Mouse (Mus musculus): ENCODE data around the gene B230307C23Rik. TPM values are rescaled to one million over a fixed set of nuclear protein-coding genes. Genes with fewer than 3 reads are reported as not detected.
"Not testable (repeated sequence)": the region's sequence is repeated elsewhere in the genome, so short reads cannot be mapped to it uniquely, and the experiment has no call there.

Gene B230307C23Rik
- total RNA-seq (2015) (26.8 and 45.0 TPM in 2 replicates), total RNA-seq (2017) (66.4 and 152 TPM in 2 replicates)

DNA sequence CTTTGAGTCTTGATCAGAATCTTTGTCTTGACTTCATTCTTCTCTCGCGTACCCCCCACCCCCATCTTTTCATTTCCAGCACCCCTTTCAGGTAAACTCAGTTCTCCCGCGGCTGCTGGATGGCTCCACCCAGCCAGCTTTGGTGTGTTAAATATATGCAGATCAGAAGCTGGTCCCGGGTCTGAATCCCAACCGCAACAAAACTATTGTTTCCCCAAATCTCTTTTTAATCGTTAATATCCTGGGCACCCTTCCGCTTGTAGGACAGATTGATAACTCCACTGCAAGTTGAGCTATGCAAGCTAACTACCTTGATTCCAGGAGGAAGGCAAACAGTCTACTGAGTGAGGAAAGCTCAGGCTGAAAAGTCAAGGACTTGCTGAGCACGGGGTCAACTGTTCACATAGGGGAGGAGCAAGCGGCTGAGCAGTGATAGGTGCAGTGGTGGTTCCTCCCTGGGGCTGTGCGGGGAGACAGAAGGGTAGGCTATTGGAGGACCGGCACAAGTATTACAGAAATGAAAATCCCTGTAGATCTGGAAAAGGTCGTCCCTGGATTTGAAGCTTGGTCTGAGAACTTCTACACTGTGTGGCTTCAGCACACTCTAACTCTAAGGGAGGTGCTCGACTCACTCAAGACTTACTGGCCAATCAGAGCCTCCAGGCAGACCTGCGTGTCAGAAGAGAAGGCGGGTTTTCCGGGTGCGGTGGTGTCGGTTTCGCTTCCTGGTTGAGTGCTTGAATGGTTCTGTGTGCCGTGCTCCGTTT is at the start of gene B230307C23Rik:
TSS of gene B230307C23Rik (plus strand) at position 700 of the 767 bp plus-strand sequence.
- ATAC-seq (replicated peaks; ENCODE audit: poor library complexity) = peak; percentile 91

DNA sequence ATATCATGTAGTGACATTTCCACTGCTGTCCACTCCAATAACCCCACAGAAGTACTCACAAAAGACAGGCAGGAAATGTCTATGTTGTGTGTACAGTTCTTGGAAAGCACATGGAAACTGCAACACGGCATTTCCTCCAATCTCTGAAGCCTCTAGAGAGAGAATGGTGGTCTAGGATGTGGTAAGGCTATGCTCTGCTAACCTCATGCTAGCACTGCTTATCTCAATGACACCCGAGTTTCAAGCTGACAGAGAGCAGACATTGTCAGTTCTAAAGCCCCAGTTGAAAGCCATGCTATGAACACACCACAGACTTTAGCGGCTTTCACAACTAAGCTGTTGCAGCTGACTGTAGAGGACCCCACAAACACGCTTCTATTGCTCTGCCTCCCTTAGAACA is 48.3 kb upstream of the B230307C23Rik start:
- no peak; the same call in 1 of the 2 replicates for ATAC-seq (replicated peaks; ENCODE audit: poor library complexity)

DNA sequence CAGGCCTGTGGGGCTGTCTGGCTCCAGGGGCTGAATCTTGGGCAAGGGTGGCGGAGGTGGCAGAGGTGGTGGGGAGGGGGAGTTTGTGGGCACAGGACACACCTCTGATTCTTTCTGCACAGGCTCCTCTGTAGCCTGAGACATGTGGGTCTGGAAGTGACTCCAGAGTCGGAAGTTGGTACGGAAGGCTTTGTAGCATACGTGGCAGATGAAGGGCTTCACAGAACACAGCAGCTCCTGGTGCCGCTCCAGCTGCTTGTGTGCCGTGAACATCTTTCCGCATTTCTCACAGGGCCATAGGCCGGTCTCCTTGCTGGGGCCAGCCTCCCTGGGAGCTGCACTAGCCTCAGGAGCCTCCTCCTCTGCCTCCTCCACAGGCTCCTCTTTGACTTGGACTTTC is 47.1 kb upstream of the B230307C23Rik start:
- ATAC-seq (replicated peaks; ENCODE audit: poor library complexity) = no peak

DNA sequence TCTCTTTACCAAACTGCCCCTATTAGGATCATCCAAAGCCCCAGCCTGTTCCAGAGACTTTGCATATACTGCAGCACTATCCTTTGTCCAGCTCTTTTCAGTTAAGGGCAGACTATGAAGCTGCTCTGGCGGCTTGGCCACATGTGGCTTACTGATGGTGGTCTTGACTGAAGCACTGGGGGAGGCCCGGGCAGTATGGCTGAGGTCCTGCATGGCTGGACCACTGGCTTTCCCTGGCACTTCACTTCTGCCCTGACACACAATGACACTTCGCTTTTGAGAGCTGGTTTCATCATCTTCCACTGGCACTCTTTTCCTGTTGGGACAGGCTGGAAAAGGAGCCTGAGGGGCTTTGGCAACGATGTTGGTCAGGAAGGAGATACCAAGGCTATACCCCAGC is 44.7 kb upstream of the B230307C23Rik start:
- no peak for ATAC-seq (replicated peaks; ENCODE audit: poor library complexity)

GRCm38 (mm10) chr16:97952801-97953200 is 44.3 kb upstream of the B230307C23Rik start:
- peak; percentile 65 for ATAC-seq (replicated peaks; ENCODE audit: poor library complexity)

- ATAC-seq (replicated peaks; ENCODE audit: poor library complexity) = peak; percentile 76
Observed at GRCm38 (mm10) chr16:97953300-97953699, 43.8 kb upstream of the B230307C23Rik start.

GRCm38 (mm10) chr16:97956011-97956410 is 41.1 kb upstream of the B230307C23Rik start:
- no peak for ATAC-seq (replicated peaks; ENCODE audit: poor library complexity)

DNA sequence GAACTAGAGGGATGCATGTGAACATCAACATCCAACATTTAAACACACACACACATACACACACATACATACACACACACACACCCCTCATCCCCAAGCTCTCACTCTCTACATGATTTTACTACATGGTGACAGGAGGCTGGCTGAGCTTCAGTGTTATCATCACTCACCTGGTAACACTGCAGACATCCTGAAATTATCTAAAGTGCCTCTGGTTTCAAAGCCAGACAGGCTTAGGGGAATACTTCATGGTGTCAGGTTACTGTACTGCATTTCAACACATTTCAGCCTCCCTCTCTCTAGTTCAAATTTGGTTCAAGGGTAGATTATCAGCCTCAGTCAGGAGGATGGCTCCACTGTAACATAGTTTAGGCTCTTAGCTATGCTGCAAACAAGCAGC is 39.5 kb upstream of the B230307C23Rik start:
- peak; percentile 11 for ATAC-seq (replicated peaks; ENCODE audit: poor library complexity)

GRCm38 (mm10) chr16:97958401-97958973 is 38.6 kb upstream of the B230307C23Rik start:
- peak; percentile 14 for ATAC-seq (replicated peaks; ENCODE audit: poor library complexity)

DNA sequence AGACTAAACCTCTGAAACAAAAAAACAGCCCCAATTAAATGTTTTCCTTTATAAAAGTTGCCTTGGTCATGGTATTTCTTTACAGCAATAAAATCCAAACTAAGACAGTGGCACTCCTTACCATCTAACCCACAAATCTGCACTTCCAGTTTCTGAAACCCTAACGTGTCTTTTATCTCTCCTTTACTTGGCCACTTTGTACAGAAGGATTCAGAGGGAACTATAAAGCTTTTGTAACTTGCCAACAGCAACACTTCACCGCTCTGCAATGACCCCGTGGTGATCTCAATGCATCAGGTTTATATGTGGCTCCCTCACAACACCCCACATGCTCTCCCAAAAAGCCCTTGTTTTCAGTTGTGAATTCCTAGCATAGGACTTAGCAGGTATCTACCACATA is 36.8 kb upstream of the B230307C23Rik start:
- ATAC-seq (replicated peaks; ENCODE audit: poor library complexity) = no peak

- no peak for ATAC-seq (replicated peaks; ENCODE audit: poor library complexity)
Observed at GRCm38 (mm10) chr16:97961381-97962150, 35.5 kb upstream of the B230307C23Rik start.

DNA sequence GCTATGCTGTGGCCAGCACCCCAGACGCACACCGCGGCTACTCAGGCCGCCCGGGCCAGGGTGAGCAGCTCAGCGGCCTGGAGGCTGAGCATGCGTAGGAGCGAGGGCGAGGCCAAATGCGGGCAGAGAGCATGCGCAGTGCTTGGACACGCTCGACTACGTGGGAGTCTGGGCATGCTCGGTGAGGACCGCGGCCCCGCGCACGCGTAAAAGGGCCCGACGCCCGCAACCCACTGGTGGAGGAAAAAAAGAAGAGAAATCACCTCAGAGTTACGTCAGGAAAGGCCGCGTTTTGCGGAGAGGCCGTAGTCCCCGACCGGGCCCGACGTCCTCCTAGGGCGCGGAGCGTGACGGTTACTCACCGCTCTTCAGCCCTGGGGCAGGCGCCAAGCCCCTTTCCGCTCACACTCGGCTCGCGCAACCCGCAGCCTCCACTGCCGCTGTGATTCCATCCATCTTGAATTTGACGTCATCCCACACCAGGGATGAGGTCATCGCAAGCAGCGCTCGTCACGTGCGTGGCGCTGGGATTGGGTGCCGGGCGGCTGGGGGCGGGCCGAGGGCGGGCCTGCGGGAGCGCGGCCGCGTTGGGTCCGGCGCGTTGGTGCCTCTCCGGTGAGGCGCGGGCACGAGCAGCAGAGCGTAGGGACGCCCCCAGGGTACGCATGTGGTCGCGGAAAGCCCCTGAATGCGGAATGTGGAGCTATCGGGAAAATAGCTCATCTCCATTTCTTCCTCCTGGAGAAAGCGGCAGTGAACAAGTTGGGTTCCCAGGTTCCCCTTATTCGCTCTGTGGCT is 34.8 kb upstream of the B230307C23Rik start, which contains the start of the genes C2cd2 and Zbtb21:
TSS of gene C2cd2 (minus strand) at position 448 of the 798 bp plus-strand sequence.
TSS of gene Zbtb21 (minus strand) at position 472 of the 798 bp plus-strand sequence.
- peak; percentile 69 for ATAC-seq (replicated peaks; ENCODE audit: poor library complexity)

- no peak for ATAC-seq (replicated peaks; ENCODE audit: poor library complexity)
Observed at GRCm38 (mm10) chr16:97963956-97964540, 33.1 kb upstream of the B230307C23Rik start.

GRCm38 (mm10) chr16:97977277-97977676 is 19.8 kb upstream of the B230307C23Rik start:
- ATAC-seq (replicated peaks; ENCODE audit: poor library complexity) = peak; percentile 97

DNA sequence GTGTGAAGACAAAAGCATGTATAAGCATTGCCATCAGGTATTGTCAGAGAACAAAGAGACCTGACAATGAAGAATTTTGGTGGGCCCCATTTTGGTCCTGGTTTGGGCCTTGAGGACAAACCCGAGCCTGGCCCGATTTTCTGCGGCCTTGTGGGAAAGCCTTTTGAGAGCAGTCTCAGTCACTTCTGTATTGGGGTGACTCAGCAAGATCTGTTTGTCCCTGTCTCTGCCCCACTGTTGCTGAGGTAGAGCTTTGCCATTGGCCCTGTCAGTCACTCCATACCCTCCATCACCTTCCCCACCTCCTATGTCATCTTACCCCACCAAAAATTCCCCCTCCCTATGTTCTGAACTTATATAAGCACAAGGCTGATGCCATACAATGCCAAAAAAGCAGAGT is 19.4 kb upstream of the B230307C23Rik start:
- 0 out of 2 replicates have a peak, but pooled peaks have one; percentile 26 for ATAC-seq (replicated peaks; ENCODE audit: poor library complexity)

- ATAC-seq (replicated peaks; ENCODE audit: poor library complexity) = 0 out of 2 replicates have a peak, but pooled peaks have one; percentile 15
Observed at GRCm38 (mm10) chr16:97981362-97981761, 15.8 kb upstream of the B230307C23Rik start.

DNA sequence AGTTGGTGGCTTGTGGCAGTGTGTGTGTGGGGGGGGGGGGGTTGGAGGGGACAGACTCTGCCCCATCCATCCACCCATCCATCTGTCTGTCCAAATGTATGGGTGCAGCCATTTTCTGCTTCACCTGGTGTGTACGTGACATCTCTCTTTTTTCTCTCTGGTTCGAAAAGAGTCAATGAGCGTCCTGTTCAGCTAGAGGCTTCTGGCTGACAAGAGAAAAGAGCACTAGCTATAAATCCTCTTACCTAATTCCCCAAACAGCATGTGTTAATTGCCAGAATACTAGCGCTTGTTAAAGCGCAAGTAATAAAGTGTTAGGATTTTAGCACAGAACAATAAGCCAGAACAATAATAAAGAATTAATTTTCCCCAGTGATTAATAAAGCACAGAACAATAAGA is 12.5 kb upstream of the B230307C23Rik start:
- ATAC-seq (replicated peaks; ENCODE audit: poor library complexity) = no peak

GRCm38 (mm10) chr16:97991517-97991916 is 5.6 kb upstream of the B230307C23Rik start:
- peak; percentile 52; the same call in 1 of the 2 replicates for ATAC-seq (replicated peaks; ENCODE audit: poor library complexity)

DNA sequence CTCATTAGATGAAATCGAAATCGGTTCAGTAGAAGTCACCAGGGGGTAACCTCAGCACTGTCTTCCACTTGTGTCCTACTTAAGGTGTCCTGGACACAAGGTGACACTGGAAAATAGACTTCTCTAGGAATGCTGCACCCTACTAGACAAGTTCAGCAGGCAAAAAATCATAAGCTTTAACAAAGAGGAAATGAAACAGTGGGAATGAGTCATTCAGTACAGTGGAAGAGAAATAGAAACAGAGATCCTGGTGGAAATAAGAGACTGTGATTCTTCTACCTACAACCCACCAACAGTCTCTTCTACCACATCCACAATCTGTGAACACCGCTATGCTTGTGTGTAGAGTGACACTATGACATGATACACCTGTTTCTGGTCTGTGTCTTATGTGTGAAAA is 4.6 kb upstream of the B230307C23Rik start:
- ATAC-seq (replicated peaks; ENCODE audit: poor library complexity) = not testable (repeated sequence)
